Mouse (Mus musculus): ENCODE measurements around the gene Mamdc2. TPM values are rescaled to one million over a fixed set of nuclear protein-coding genes. Genes with fewer than 3 reads are reported as not detected.

Mamdc2 gene
- polyA plus RNA-seq, 1 experiment from 2014 or later = 1.5 TPM

GRCm38 (mm10) chr19:23360536-23360935 lies 87.7 kb downstream of the Mamdc2 start:
- 89% methylated on average over 4 of the region's 4 CpGs for WGBS
- no peaks in the 10 kb centered on the region for H3K9me3 ChIP-seq (ENCODE audit: control insufficient read depth, low read length)
- no peak overlapping the region for H3K9ac ChIP-seq (replicated peaks; ENCODE audit: low read length)
- ATAC-seq (ENCODE audit: low FRiP score, low TSS enrichment) = no peak
- no peak overlapping the region for H3K4me3 ChIP-seq (replicated peaks; ENCODE audit: low read depth, low read length)
- no peak overlapping the region for H3K27ac ChIP-seq (replicated peaks; ENCODE audit: low read depth, low read length)
- H3K36me3 ChIP-seq (ENCODE audit: control insufficient read depth, insufficient read depth, low read length) = no peaks in the 10 kb centered on the region
- H3K27me3 ChIP-seq (ENCODE audit: control insufficient read depth, insufficient read depth, low read length) = no peaks in the 10 kb centered on the region
- H3K4me1 ChIP-seq (ENCODE audit: control insufficient read depth, insufficient read depth, low read length) = peaks cover 2% of the 10 kb centered on the region; the same call in 1 of the 2 replicates
- DNase-seq = no peak
- no peak overlapping the region for H3K4me2 ChIP-seq (ENCODE audit: low read length)

GRCm38 (mm10) chr19:23357253-23357652 lies 91.0 kb downstream of the Mamdc2 start:
- Histone ChIP-seq H3K4me1 (ENCODE audit: control insufficient read depth, insufficient read depth, low read length) (peaks cover 2% of the 10 kb centered on the region; the same call in 1 of the 2 replicates), H3K36me3 (ENCODE audit: control insufficient read depth, insufficient read depth, low read length) (no peaks in the 10 kb centered on the region), H3K9me3 (ENCODE audit: control insufficient read depth, low read length) (no peaks in the 10 kb centered on the region), H3K4me3 (replicated peaks; ENCODE audit: low read depth, low read length) (no peak overlapping the region), H3K4me2 (ENCODE audit: low read length) (no peak overlapping the region), H3K27me3 (ENCODE audit: control insufficient read depth, insufficient read depth, low read length) (no peaks in the 10 kb centered on the region), H3K9ac (replicated peaks; ENCODE audit: low read length) (no peak overlapping the region), H3K27ac (replicated peaks; ENCODE audit: low read depth, low read length) (no peak overlapping the region)
- DNase-seq = no peak
- WGBS = 87% methylated on average over 5 of the region's 5 CpGs
- ATAC-seq (ENCODE audit: low FRiP score, low TSS enrichment) = no peak

- DNase-seq = no peak
- H3K36me3 ChIP-seq (ENCODE audit: control insufficient read depth, insufficient read depth, low read length) = no peaks in the 10 kb centered on the region
- ATAC-seq (ENCODE audit: low FRiP score, low TSS enrichment) = no peak
- no peak overlapping the region for H3K9ac ChIP-seq (replicated peaks; ENCODE audit: low read length)
- H3K4me2 ChIP-seq (ENCODE audit: low read length) = no peak overlapping the region
- H3K27me3 ChIP-seq (ENCODE audit: control insufficient read depth, insufficient read depth, low read length) = no peaks in the 10 kb centered on the region
- no peaks in the 10 kb centered on the region for H3K9me3 ChIP-seq (ENCODE audit: control insufficient read depth, low read length)
- no peaks in the 10 kb centered on the region for H3K4me1 ChIP-seq (ENCODE audit: control insufficient read depth, insufficient read depth, low read length)
- H3K4me3 ChIP-seq (replicated peaks; ENCODE audit: low read depth, low read length) = no peak overlapping the region
- WGBS = 93% methylated on average over 6 of the region's 6 CpGs
- no peak overlapping the region for H3K27ac ChIP-seq (replicated peaks; ENCODE audit: low read depth, low read length)
Measured at GRCm38 (mm10) chr19:23354738-23355137, 93.5 kb downstream of the Mamdc2 start.

GRCm38 (mm10) chr19:23353881-23354401 lies 94.3 kb downstream of the Mamdc2 start:
- no peaks in the 10 kb centered on the region for H3K4me1 ChIP-seq (ENCODE audit: control insufficient read depth, insufficient read depth, low read length)
- DNase-seq (no peak), ATAC-seq (ENCODE audit: low FRiP score, low TSS enrichment) (no peak)
- H3K27ac ChIP-seq (replicated peaks; ENCODE audit: low read depth, low read length) = no peak overlapping the region
- no peaks in the 10 kb centered on the region for H3K27me3 ChIP-seq (ENCODE audit: control insufficient read depth, insufficient read depth, low read length)
- no peak overlapping the region for H3K4me2 ChIP-seq (ENCODE audit: low read length)
- no peak overlapping the region for H3K4me3 ChIP-seq (replicated peaks; ENCODE audit: low read depth, low read length)
- H3K9me3 ChIP-seq (ENCODE audit: control insufficient read depth, low read length) = no peaks in the 10 kb centered on the region
- H3K9ac ChIP-seq (replicated peaks; ENCODE audit: low read length) = no peak overlapping the region
- H3K36me3 ChIP-seq (ENCODE audit: control insufficient read depth, insufficient read depth, low read length) = no peaks in the 10 kb centered on the region
- WGBS = 62% methylated on average over 9 of the region's 9 CpGs

- H3K4me2 ChIP-seq (ENCODE audit: low read length) = no peak overlapping the region
- H3K9me3 ChIP-seq (ENCODE audit: control insufficient read depth, low read length) = no peaks in the 10 kb centered on the region
- ATAC-seq (ENCODE audit: low FRiP score, low TSS enrichment) (no peak), DNase-seq (no peak)
- H3K4me3 ChIP-seq (replicated peaks; ENCODE audit: low read depth, low read length) = no peak overlapping the region
- H3K36me3 ChIP-seq (ENCODE audit: control insufficient read depth, insufficient read depth, low read length) = no peaks in the 10 kb centered on the region
- H3K4me1 ChIP-seq (ENCODE audit: control insufficient read depth, insufficient read depth, low read length) = no peaks in the 10 kb centered on the region
- 84% methylated on average over 8 of the region's 8 CpGs for WGBS
- H3K27ac ChIP-seq (replicated peaks; ENCODE audit: low read depth, low read length) = no peak overlapping the region
- H3K27me3 ChIP-seq (ENCODE audit: control insufficient read depth, insufficient read depth, low read length) = no peaks in the 10 kb centered on the region
- H3K9ac ChIP-seq (replicated peaks; ENCODE audit: low read length) = no peak overlapping the region
Measured at GRCm38 (mm10) chr19:23353161-23353560, 95.1 kb downstream of the Mamdc2 start.

GRCm38 (mm10) chr19:23351808-23352491 lies 96.3 kb downstream of the Mamdc2 start:
- Histone ChIP-seq H3K27me3 (ENCODE audit: control insufficient read depth, insufficient read depth, low read length) (no peaks in the 10 kb centered on the region), H3K4me1 (ENCODE audit: control insufficient read depth, insufficient read depth, low read length) (no peaks in the 10 kb centered on the region), H3K4me2 (ENCODE audit: low read length) (no peak overlapping the region), H3K9ac (replicated peaks; ENCODE audit: low read length) (no peak overlapping the region), H3K9me3 (ENCODE audit: control insufficient read depth, low read length) (no peaks in the 10 kb centered on the region), H3K4me3 (replicated peaks; ENCODE audit: low read depth, low read length) (no peak overlapping the region), H3K36me3 (ENCODE audit: control insufficient read depth, insufficient read depth, low read length) (no peaks in the 10 kb centered on the region), H3K27ac (replicated peaks; ENCODE audit: low read depth, low read length) (no peak overlapping the region)
- ATAC-seq (ENCODE audit: low FRiP score, low TSS enrichment) = no peak
- 88% methylated on average over 13 of the region's 13 CpGs for WGBS
- no peak for DNase-seq

GRCm38 (mm10) chr19:23349930-23350329 lies 98.3 kb downstream of the Mamdc2 start:
- H3K4me1 ChIP-seq (ENCODE audit: control insufficient read depth, insufficient read depth, low read length) = no peaks in the 10 kb centered on the region
- no peaks in the 10 kb centered on the region for H3K9me3 ChIP-seq (ENCODE audit: control insufficient read depth, low read length)
- H3K4me3 ChIP-seq (replicated peaks; ENCODE audit: low read depth, low read length) = no peak overlapping the region
- 88% methylated on average over 2 of the region's 2 CpGs for WGBS
- no peak overlapping the region for H3K27ac ChIP-seq (replicated peaks; ENCODE audit: low read depth, low read length)
- no peaks in the 10 kb centered on the region for H3K27me3 ChIP-seq (ENCODE audit: control insufficient read depth, insufficient read depth, low read length)
- no peaks in the 10 kb centered on the region for H3K36me3 ChIP-seq (ENCODE audit: control insufficient read depth, insufficient read depth, low read length)
- no peak overlapping the region for H3K4me2 ChIP-seq (ENCODE audit: low read length)
- no peak for ATAC-seq (ENCODE audit: low FRiP score, low TSS enrichment)
- DNase-seq = no peak
- no peak overlapping the region for H3K9ac ChIP-seq (replicated peaks; ENCODE audit: low read length)

GRCm38 (mm10) chr19:23342782-23343181 lies 105.5 kb downstream of the Mamdc2 start:
- H3K27ac ChIP-seq (replicated peaks; ENCODE audit: low read depth, low read length) = no peak overlapping the region
- 94% methylated on average over 3 of the region's 3 CpGs for WGBS

GRCm38 (mm10) chr19:23332883-23333282 lies 115.4 kb downstream of the Mamdc2 start:
- Histone ChIP-seq H3K36me3 (ENCODE audit: control insufficient read depth, insufficient read depth, low read length) (no peaks in the 10 kb centered on the region), H3K9me3 (ENCODE audit: control insufficient read depth, low read length) (no peaks in the 10 kb centered on the region), H3K27me3 (ENCODE audit: control insufficient read depth, insufficient read depth, low read length) (no peaks in the 10 kb centered on the region), H3K27ac (replicated peaks; ENCODE audit: low read depth, low read length) (no peak overlapping the region), H3K4me2 (ENCODE audit: low read length) (no peak overlapping the region), H3K9ac (replicated peaks; ENCODE audit: low read length) (no peak overlapping the region), H3K4me1 (ENCODE audit: control insufficient read depth, insufficient read depth, low read length) (no peaks in the 10 kb centered on the region), H3K4me3 (replicated peaks; ENCODE audit: low read depth, low read length) (no peak overlapping the region)
- ATAC-seq (ENCODE audit: low FRiP score, low TSS enrichment) (no peak), DNase-seq (no peak)
- 95% methylated on average over 1 of the region's 1 CpGs for WGBS

More at GRCm38 (mm10) chr19:23342782-23343181, 105.5 kb downstream of the Mamdc2 start:
- H3K4me1 ChIP-seq (ENCODE audit: control insufficient read depth, insufficient read depth, low read length) = no peaks in the 10 kb centered on the region
- no peaks in the 10 kb centered on the region for H3K36me3 ChIP-seq (ENCODE audit: control insufficient read depth, insufficient read depth, low read length)
- DNase-seq (no peak), ATAC-seq (ENCODE audit: low FRiP score, low TSS enrichment) (no peak)
- H3K4me2 ChIP-seq (ENCODE audit: low read length) = no peak overlapping the region
- no peaks in the 10 kb centered on the region for H3K27me3 ChIP-seq (ENCODE audit: control insufficient read depth, insufficient read depth, low read length)
- H3K4me3 ChIP-seq (replicated peaks; ENCODE audit: low read depth, low read length) = no peak overlapping the region
- no peaks in the 10 kb centered on the region for H3K9me3 ChIP-seq (ENCODE audit: control insufficient read depth, low read length)
- no peak overlapping the region for H3K9ac ChIP-seq (replicated peaks; ENCODE audit: low read length)
